In genomic region chr17:46736160-46736559, GRCm38 (mm10) we compare ENCODE assay signal across 10 mouse cellular contexts. TPM values are rescaled to one million over a fixed set of nuclear protein-coding genes. Genes with fewer than 3 reads are reported as not detected.
DNase-seq lines count a peak whose midpoint lies in the region; ATAC-seq and TF ChIP-seq lines count a peak whose summit lies in the region.
"Had no signal": no experiment of that assay in that cellular context is flagged by ENCODE, and none has a peak within 500 bp of the region (broad histone marks: within the 10 kb centered on the region; RNA-seq: fewer than 3 reads in every experiment).

No protein-coding gene starts in this region.

- TF ChIP-seq CTCF in E14TG2a.4 (conservative IDR thresholded peaks at IDR 0.05; ENCODE audit: low read length), result peak; percentile 91

- ATAC-seq in heart, embryonic 11.5 days (replicated peaks; ENCODE audit: insufficient number of reproducible peaks, low FRiP score, low TSS enrichment), result no peak
- ATAC-seq in erythroid progenitor cell, adult 5-6 weeks (replicated peaks; ENCODE audit: low FRiP score, poor library complexity, severe bottlenecking), result peak; percentile 66; the same call in 1 of the 2 replicates
- ATAC-seq in megakaryocyte-erythroid progenitor cell, adult 5-6 weeks (replicated peaks; ENCODE audit: low FRiP score, low TSS enrichment, poor library complexity, severe bottlenecking), result peak; percentile 77
- ATAC-seq in forebrain, embryonic 14.5 days, result no peak

- H3K27me3 ChIP-seq in heart, embryonic 11.5 days (ENCODE audit: control insufficient read depth, insufficient read depth, low read length), result no peaks in the 10 kb centered on the region
- no peaks in the 10 kb centered on the region for H3K27me3 ChIP-seq in E14TG2a.4 (ENCODE audit: insufficient read depth, low read length)
- H3K27me3 ChIP-seq in forebrain, embryonic 14.5 days (replicated peaks; ENCODE audit: control insufficient read depth, insufficient read depth, low read length), result no peaks in the 10 kb centered on the region

- no peak overlapping the region for H3K27ac ChIP-seq in heart, embryonic 11.5 days (ENCODE audit: low read depth, low read length)
- no peak overlapping the region for H3K27ac ChIP-seq in forebrain, embryonic 14.5 days (ENCODE audit: low read depth, low read length)
- H3K27ac ChIP-seq: macrophage had no signal

- no peak overlapping the region for H3K4me2 ChIP-seq in heart, embryonic 11.5 days
- no peak overlapping the region for H3K4me2 ChIP-seq in forebrain, embryonic 14.5 days (ENCODE audit: low read length)

- no peak overlapping the region for H3K4me3 ChIP-seq in heart, embryonic 11.5 days (ENCODE audit: low read depth, low read length)
- H3K4me3 ChIP-seq in E14TG2a.4 (replicated peaks; ENCODE audit: low read length), result no peak overlapping the region; the same call in 1 of the 2 replicates
- no peak overlapping the region for H3K4me3 ChIP-seq in forebrain, embryonic 14.5 days (ENCODE audit: low read depth, low read length)
- H3K4me3 ChIP-seq: erythroblast, embryonic 14.5 days had no signal

- H3K9ac ChIP-seq in heart, embryonic 11.5 days (ENCODE audit: low read depth, low read length), result no peak overlapping the region
- no peak overlapping the region for H3K9ac ChIP-seq in forebrain, embryonic 14.5 days (ENCODE audit: low read length)

- peak; percentile 15 to 35 for DNase-seq in heart, postnatal 10 days
- peak; percentile 41 for DNase-seq in 3134 (ENCODE audit: extremely low read depth, insufficient read length, low spot score)
- no peak for DNase-seq in gastrocnemius, postnatal 14 days
- DNase-seq in forebrain, embryonic 14.5 days (ENCODE audit: low spot score), result no peak

- intact Hi-C loops in heart, postnatal 10 days (cut with DNase I), result no loop called here
- intact Hi-C loops in gastrocnemius, postnatal 14 days (cut with DNase I; ENCODE audit: low total_unique reads), result no loop called here

- no peaks in the 10 kb centered on the region for H3K36me3 ChIP-seq in heart, embryonic 11.5 days (ENCODE audit: control insufficient read depth, insufficient read depth, low read length)
- peaks cover 39% of the 10 kb centered on the region for H3K36me3 ChIP-seq in E14TG2a.4 (ENCODE audit: insufficient read depth, low read length)
- H3K36me3 ChIP-seq in forebrain, embryonic 14.5 days (ENCODE audit: control insufficient read depth, insufficient read depth, low read length), result peaks cover 28% of the 10 kb centered on the region; the same call in 1 of the 2 replicates

- H3K9me3 ChIP-seq in heart, embryonic 11.5 days (replicated peaks; ENCODE audit: control insufficient read depth, low read length), result no peaks in the 10 kb centered on the region
- no peaks in the 10 kb centered on the region for H3K9me3 ChIP-seq in E14TG2a.4 (ENCODE audit: low read length)
- no peaks in the 10 kb centered on the region for H3K9me3 ChIP-seq in forebrain, embryonic 14.5 days (replicated peaks; ENCODE audit: control insufficient read depth, low read length)

- H3K4me1 ChIP-seq in heart, embryonic 11.5 days (ENCODE audit: control insufficient read depth, insufficient read depth, low read length), result no peaks in the 10 kb centered on the region
- peaks cover 21% of the 10 kb centered on the region for H3K4me1 ChIP-seq in E14TG2a.4 (replicated peaks; ENCODE audit: low read depth, low read length)
- no peaks in the 10 kb centered on the region for H3K4me1 ChIP-seq in forebrain, embryonic 14.5 days (ENCODE audit: control insufficient read depth, insufficient read depth, low read length)

- WGBS in heart, embryonic 11.5 days (ENCODE audit: insufficient replicate concordance), result 63% methylated on average over 10 of the region's 10 CpGs
- WGBS in forebrain, embryonic 14.5 days, result 63% methylated on average over 9 of the region's 10 CpGs

RNA-seq across cellular contexts. Expression of gene Gnmt, which starts 7.2 kb away (rescaled TPM):
- total RNA-seq in heart, postnatal 10 days (2021), result under 1 TPM; 0.32 to 0.93 TPM
- polyA plus RNA-seq in heart, embryonic 11.5 days (2014; fragmentation: Nextera tagmentation; extraction: Ambion mirVana), result 0.61 and 1.0 TPM in 2 replicates
- total RNA-seq in erythroid progenitor cell, adult 5-6 weeks (2015; ENCODE audit: low replicate concordance), result not detected in 2 replicates
- total RNA-seq in erythroid progenitor cell, adult 5-6 weeks (2017; ENCODE audit: low replicate concordance), result not detected in 2 replicates
- total RNA-seq in megakaryocyte-erythroid progenitor cell, adult 5-6 weeks (2014; fragmentation: Nextera tagmentation), result 6.5 TPM in 1 of 2 replicates, not detected in the other
- not detected in 2 replicates for total RNA-seq in megakaryocyte-erythroid progenitor cell, adult 5-6 weeks (2017)
- total RNA-seq in gastrocnemius, postnatal 14 days (2021), result under 1 TPM; 0.41 to 0.75 TPM
- polyA plus RNA-seq in forebrain, embryonic 14.5 days (2014; fragmentation: Nextera tagmentation; extraction: Ambion mirVana), result 0.58 and 0.79 TPM in 2 replicates
- polyA plus RNA-seq: macrophage had no signal

RNA-seq across cellular contexts. Expression of gene Cnpy3, which starts 15.9 kb away (rescaled TPM):
- total RNA-seq in heart, postnatal 10 days (2021), result 10 to 100 TPM; 23.9 to 25.8 TPM
- polyA plus RNA-seq in heart, embryonic 11.5 days (2014; fragmentation: Nextera tagmentation; extraction: Ambion mirVana), result 46.5 and 51.9 TPM in 2 replicates
- total RNA-seq in erythroid progenitor cell, adult 5-6 weeks (2015; ENCODE audit: low replicate concordance), result 3.4 and 3.6 TPM in 2 replicates
- total RNA-seq in erythroid progenitor cell, adult 5-6 weeks (2017; ENCODE audit: low replicate concordance), result 7.2 and 7.7 TPM in 2 replicates
- 23.4 and 39.6 TPM in 2 replicates for total RNA-seq in megakaryocyte-erythroid progenitor cell, adult 5-6 weeks (2014; fragmentation: Nextera tagmentation)
- 28.6 and 45.3 TPM in 2 replicates for total RNA-seq in megakaryocyte-erythroid progenitor cell, adult 5-6 weeks (2017)
- 10 to 100 TPM; 11.3 to 16.5 TPM for total RNA-seq in gastrocnemius, postnatal 14 days (2021)
- polyA plus RNA-seq in forebrain, embryonic 14.5 days (2014; fragmentation: Nextera tagmentation; extraction: Ambion mirVana), result 54.1 and 57.5 TPM in 2 replicates

RNA-seq across cellular contexts. Expression of gene Pex6, which starts 24.9 kb away (rescaled TPM):
- 10 to 100 TPM; 18.9 to 19.9 TPM for total RNA-seq in heart, postnatal 10 days (2021)
- polyA plus RNA-seq in heart, embryonic 11.5 days (2014; fragmentation: Nextera tagmentation; extraction: Ambion mirVana), result 9.0 and 9.7 TPM in 2 replicates
- total RNA-seq in erythroid progenitor cell, adult 5-6 weeks (2015; ENCODE audit: low replicate concordance), result 1.1 TPM in 1 of 2 replicates, not detected in the other
- total RNA-seq in erythroid progenitor cell, adult 5-6 weeks (2017; ENCODE audit: low replicate concordance), result 1.8 and 4.2 TPM in 2 replicates
- 19.0 and 22.6 TPM in 2 replicates for total RNA-seq in megakaryocyte-erythroid progenitor cell, adult 5-6 weeks (2014; fragmentation: Nextera tagmentation)
- total RNA-seq in megakaryocyte-erythroid progenitor cell, adult 5-6 weeks (2017), result 7.5 and 11.7 TPM in 2 replicates
- 10 to 100 TPM; 10.1 to 11.2 TPM for total RNA-seq in gastrocnemius, postnatal 14 days (2021)
- polyA plus RNA-seq in forebrain, embryonic 14.5 days (2014; fragmentation: Nextera tagmentation; extraction: Ambion mirVana), result 16.9 and 17.6 TPM in 2 replicates

RNA-seq across cellular contexts. Expression of gene Ptcra, which starts 27.4 kb away (rescaled TPM):
- not detected for total RNA-seq in heart, postnatal 10 days (2021)
- polyA plus RNA-seq in heart, embryonic 11.5 days (2014; fragmentation: Nextera tagmentation; extraction: Ambion mirVana), result 0.24 and 0.34 TPM in 2 replicates
- not detected in 2 replicates for total RNA-seq in erythroid progenitor cell, adult 5-6 weeks (2015; ENCODE audit: low replicate concordance)
- not detected in 2 replicates for total RNA-seq in erythroid progenitor cell, adult 5-6 weeks (2017; ENCODE audit: low replicate concordance)
- not detected in 2 replicates for total RNA-seq in megakaryocyte-erythroid progenitor cell, adult 5-6 weeks (2014; fragmentation: Nextera tagmentation)
- not detected in 2 replicates for total RNA-seq in megakaryocyte-erythroid progenitor cell, adult 5-6 weeks (2017)
- total RNA-seq in gastrocnemius, postnatal 14 days (2021), result not detected
- 0.22 TPM in 1 of 2 replicates, not detected in the other for polyA plus RNA-seq in forebrain, embryonic 14.5 days (2014; fragmentation: Nextera tagmentation; extraction: Ambion mirVana)
- polyA plus RNA-seq: erythroblast, embryonic 14.5 days; macrophage had no signal

RNA-seq across cellular contexts. Expression of gene Ppp2r5d, which starts 31.2 kb away (rescaled TPM):
- 10 to 100 TPM; 36.5 to 38.5 TPM for total RNA-seq in heart, postnatal 10 days (2021)
- 52.5 and 63.6 TPM in 2 replicates for polyA plus RNA-seq in heart, embryonic 11.5 days (2014; fragmentation: Nextera tagmentation; extraction: Ambion mirVana)
- total RNA-seq in erythroid progenitor cell, adult 5-6 weeks (2015; ENCODE audit: low replicate concordance), result 15.1 and 18.4 TPM in 2 replicates
- 17.1 and 22.8 TPM in 2 replicates for total RNA-seq in erythroid progenitor cell, adult 5-6 weeks (2017; ENCODE audit: low replicate concordance)
- total RNA-seq in megakaryocyte-erythroid progenitor cell, adult 5-6 weeks (2014; fragmentation: Nextera tagmentation), result 41.3 and 52.0 TPM in 2 replicates
- total RNA-seq in megakaryocyte-erythroid progenitor cell, adult 5-6 weeks (2017), result 35.9 and 57.2 TPM in 2 replicates
- 10 to 100 TPM; 26.9 to 29.1 TPM for total RNA-seq in gastrocnemius, postnatal 14 days (2021)
- polyA plus RNA-seq in forebrain, embryonic 14.5 days (2014; fragmentation: Nextera tagmentation; extraction: Ambion mirVana), result 73.9 and 78.0 TPM in 2 replicates

Comparison
In these comparisons a context has a peak if more than half of its experiments do, and no peak if none do; other contexts are left out.
1. DNase-seq: peak in heart, postnatal 10 days (2 of 2) and 3134 (single experiment); none in gastrocnemius, postnatal 14 days (single experiment) and forebrain, embryonic 14.5 days (single experiment).
2. ATAC-seq: peak in erythroid progenitor cell, adult 5-6 weeks (single experiment) and megakaryocyte-erythroid progenitor cell, adult 5-6 weeks (single experiment); none in heart, embryonic 11.5 days (single experiment) and forebrain, embryonic 14.5 days (single experiment).